Mouse (Mus musculus): ENCODE data around the gene Lmod3. TPM values are rescaled to one million over a fixed set of nuclear protein-coding genes. Genes with fewer than 3 reads are reported as not detected.

Gene Lmod3
- polyA plus RNA-seq, 1 experiment from 2014 or later: 14.3 TPM

DNA sequence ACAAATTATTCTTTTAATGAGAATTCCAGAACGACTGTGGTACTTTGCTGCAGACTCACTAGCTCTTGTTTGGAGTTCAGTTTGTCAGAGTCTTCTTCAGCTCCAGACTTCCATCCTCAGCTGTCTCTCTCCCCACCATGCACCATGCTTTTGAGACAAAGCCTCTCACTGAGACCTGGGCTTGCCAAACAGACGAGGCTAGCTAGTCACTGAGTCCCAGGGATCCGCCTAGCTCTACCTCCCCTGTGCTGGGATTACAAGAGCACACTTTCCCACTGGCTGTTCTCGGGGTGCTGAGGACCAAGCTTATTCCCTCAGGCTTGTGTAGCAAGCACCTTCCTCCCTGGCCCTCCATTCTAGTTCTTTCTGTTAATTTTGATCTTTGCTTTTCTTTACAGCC lies 29.0 kb downstream of the Lmod3 start:
- Histone ChIP-seq H3K4me2 (peak overlapping the region; percentile 49), H3K4me3 (no peak overlapping the region), H3K9ac (0 out of 2 replicates have a peak overlapping the region, but pooled peaks have one; percentile 54), H3K27ac (replicated peaks) (peak overlapping the region; percentile 83), H3K36me3 (peaks cover 29% of the 10 kb centered on the region), H3K4me1 (peaks cover 52% of the 10 kb centered on the region), H3K27me3 (replicated peaks) (no peaks in the 10 kb centered on the region), H3K9me3 (no peaks in the 10 kb centered on the region)
- 72% methylated on average over 4 of the region's 4 CpGs for WGBS
- ATAC-seq (ENCODE audit: extremely low read depth, insufficient number of reproducible peaks, low FRiP score, low TSS enrichment): no peak

DNA sequence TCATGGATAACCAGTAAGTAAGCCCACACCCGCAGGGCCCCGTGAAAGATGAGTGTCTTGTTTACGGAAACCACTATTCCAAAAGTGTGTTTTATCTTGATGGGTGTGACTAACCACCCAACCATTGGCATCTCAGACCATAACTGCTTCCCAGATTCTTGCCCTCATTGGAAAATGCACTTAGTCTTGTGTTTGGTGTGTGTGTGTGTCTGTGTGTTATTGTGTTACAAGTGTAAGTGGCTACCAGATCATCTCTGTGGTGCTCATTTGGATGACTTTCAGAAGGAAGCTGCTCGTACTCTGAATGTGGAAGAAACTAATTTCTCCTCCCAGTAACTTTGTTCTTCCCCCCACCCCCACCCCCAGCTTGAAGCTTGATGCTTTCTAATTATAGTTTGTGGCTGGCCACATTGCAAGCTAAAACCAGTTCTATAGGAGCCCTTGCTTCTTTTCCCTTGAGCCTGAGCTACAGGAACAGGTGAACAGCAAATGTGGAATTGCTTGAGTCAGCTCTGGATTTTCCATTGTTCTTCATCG lies 29.6 kb downstream of the Lmod3 start:
- H3K27ac ChIP-seq (replicated peaks): peak overlapping the region; percentile 83
- peak overlapping the region; percentile 42; the same call in 1 of the 2 replicates for H3K9ac ChIP-seq
- no peak for ATAC-seq (ENCODE audit: extremely low read depth, insufficient number of reproducible peaks, low FRiP score, low TSS enrichment)
- no peaks in the 10 kb centered on the region for H3K27me3 ChIP-seq (replicated peaks)
- 35% methylated on average over 5 of the region's 5 CpGs for WGBS
- peaks cover 52% of the 10 kb centered on the region for H3K4me1 ChIP-seq
- no peak overlapping the region for H3K4me3 ChIP-seq
- peaks cover 27% of the 10 kb centered on the region for H3K36me3 ChIP-seq
- H3K9me3 ChIP-seq: no peaks in the 10 kb centered on the region
- peak overlapping the region; percentile 49 for H3K4me2 ChIP-seq

DNA sequence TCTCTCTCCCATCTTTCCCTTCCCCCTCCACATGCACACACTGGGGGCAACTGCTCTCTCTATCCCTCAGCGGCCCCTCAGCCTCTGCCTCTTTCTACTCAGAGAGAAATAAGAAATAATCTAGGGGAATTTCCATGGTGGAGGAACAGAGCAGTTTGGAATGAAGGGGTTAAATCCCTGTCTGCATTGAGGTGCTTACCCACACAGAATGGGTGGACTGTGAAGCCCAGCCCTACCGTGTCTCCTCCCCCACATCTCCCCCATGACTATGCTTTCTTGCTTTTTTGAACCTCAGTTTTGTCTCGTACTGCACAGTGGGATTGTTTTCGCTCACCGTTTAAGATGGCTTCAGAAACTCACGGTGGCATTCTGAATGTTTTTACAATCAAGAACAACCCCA lies 30.2 kb downstream of the Lmod3 start:
- Histone ChIP-seq H3K4me3 (no peak overlapping the region), H3K27me3 (replicated peaks) (no peaks in the 10 kb centered on the region), H3K36me3 (peaks cover 22% of the 10 kb centered on the region), H3K9me3 (no peaks in the 10 kb centered on the region), H3K4me2 (peak overlapping the region; percentile 24; the same call in 1 of the 2 replicates), H3K9ac (peak overlapping the region; percentile 54), H3K4me1 (peaks cover 52% of the 10 kb centered on the region), H3K27ac (replicated peaks) (peak overlapping the region; percentile 83)
- WGBS: 51% methylated on average over 6 of the region's 6 CpGs
- ATAC-seq (ENCODE audit: extremely low read depth, insufficient number of reproducible peaks, low FRiP score, low TSS enrichment): no peak

DNA sequence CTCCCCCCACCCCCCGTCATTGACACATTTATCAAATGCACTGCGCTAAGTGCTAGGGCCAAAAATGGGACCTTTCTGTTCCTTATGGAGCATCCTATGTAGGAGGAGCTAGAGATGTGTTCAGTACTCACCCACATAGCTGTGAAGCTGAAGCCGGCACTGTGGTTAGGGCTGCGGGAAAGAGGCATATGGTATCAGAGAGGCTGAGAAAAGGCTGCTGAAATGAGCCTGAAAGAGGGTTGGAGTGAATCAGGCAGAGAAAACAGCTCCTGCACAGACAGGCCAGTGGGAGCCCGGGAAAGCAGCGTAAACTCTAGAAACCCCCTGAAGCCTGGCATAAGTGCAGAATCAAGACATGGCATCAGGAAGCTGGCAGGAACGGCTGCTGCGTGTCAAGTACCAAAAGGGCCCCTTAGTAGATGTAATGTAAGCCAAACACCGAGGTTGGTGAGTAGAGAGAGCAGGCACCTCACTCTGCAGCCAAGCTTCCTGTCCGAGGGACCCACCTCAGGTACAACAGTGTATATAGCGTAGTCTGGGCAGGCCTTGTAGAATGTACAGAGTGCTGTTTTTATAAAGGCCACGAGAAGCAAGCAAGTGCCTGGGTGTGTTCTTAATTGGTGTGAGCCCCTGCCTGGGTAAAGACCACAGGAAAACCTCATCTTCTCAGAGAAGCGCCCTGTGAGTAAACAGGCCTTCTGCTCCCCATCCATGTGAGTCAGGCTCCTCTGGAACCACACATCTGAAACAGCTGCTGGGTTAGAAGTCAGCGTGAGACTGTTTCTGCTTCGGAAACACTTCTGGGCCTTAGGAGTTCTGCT lies 31.1 kb downstream of the Lmod3 start:
- Histone ChIP-seq H3K9me3 (no peaks in the 10 kb centered on the region), H3K4me3 (no peak overlapping the region), H3K36me3 (peaks cover 15% of the 10 kb centered on the region), H3K4me1 (peaks cover 51% of the 10 kb centered on the region), H3K4me2 (no peak overlapping the region), H3K27ac (replicated peaks) (peak overlapping the region; percentile 83), H3K9ac (peak overlapping the region; percentile 54), H3K27me3 (replicated peaks) (no peaks in the 10 kb centered on the region)
- WGBS: 59% methylated on average over 15 of the region's 15 CpGs
- no peak for ATAC-seq (ENCODE audit: extremely low read depth, insufficient number of reproducible peaks, low FRiP score, low TSS enrichment)

DNA sequence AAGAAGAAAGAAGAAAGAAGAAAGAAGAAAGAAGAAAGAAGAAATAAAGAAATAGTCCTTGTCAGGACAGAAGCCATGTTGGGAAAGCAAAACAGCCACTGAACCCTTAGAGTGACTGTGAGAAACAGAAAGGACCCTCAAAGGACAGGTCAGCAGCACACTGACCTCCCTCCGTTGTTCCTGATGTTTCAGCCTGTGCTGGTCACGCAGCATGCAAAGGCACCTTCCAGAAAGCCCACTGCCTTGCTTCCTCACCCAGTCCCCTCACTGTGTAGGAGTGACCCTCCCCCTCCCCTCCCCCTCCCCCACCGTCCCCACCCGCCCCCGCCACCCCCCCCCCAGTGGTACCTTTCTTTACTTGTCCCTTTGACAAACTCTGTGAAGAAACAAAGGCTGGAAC lies 31.9 kb downstream of the Lmod3 start:
- 71% methylated on average over 2 of the region's 5 CpGs for WGBS
- Histone ChIP-seq H3K4me2 (no peak overlapping the region), H3K36me3 (peaks cover 15% of the 10 kb centered on the region), H3K27me3 (replicated peaks) (no peaks in the 10 kb centered on the region), H3K27ac (replicated peaks) (no peak overlapping the region), H3K4me3 (no peak overlapping the region), H3K9ac (no peak overlapping the region), H3K9me3 (no peaks in the 10 kb centered on the region), H3K4me1 (peaks cover 51% of the 10 kb centered on the region)
- ATAC-seq (ENCODE audit: extremely low read depth, insufficient number of reproducible peaks, low FRiP score, low TSS enrichment): no peak

DNA sequence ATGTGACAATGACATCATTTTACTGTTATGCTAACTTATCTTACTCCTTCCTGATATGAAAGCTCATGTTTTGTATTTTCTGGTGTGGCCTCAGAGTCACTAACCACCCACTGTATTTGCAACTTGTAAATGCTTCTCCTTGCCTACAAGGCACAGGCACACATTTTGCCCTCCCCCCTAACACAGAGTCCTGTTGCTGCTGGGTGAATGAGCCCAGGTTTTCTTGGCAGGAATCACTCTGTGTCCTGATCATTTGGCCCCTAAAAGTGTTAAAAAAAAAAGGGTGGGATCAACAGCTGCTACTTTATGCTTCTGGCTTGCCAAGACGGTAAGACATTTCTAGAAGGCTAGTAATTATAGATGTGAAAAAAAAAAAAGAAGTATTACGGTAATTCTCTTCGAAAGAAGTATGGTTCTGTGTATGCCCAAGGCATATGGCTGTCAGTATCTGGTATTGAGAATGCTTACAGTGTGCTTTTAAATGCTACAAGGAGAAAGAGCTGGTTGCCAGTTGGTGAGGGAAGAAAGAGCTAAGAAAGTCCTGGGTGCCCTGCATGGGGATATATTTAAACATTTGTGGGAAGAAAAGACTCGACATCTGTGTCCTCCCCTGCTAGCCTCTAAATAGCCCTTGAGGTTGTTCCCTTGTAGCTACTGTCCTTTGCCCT lies 36.3 kb downstream of the Lmod3 start:
- WGBS: 73% methylated on average over 4 of the region's 4 CpGs
- peak overlapping the region; percentile 39; the same call in 1 of the 2 replicates for H3K27ac ChIP-seq (replicated peaks)

DNA sequence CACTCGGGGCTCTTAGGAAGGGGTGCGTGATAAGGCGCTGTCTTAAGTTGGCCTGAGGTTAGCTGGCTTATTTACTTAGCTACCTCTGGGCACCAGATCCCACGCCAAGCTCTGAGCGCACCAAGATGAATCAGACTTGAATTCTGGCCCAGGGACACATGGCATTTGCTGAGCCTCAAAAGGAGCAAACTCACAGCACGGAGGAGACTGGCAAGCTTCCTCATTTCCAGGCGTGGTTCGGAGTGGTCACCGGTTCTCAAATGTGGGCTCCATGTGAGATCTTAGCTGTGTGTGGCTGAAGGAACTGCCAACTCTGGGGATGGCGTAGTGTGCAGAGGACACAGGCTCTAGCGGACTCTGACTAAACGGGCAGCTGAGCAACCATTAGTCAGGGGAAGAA lies 40.6 kb downstream of the Lmod3 start:
- no peaks in the 10 kb centered on the region for H3K27me3 ChIP-seq (replicated peaks)
- H3K4me1 ChIP-seq: peaks cover 60% of the 10 kb centered on the region
- peaks cover 18% of the 10 kb centered on the region for H3K36me3 ChIP-seq
- peak overlapping the region; percentile 89 for H3K4me2 ChIP-seq
- H3K9me3 ChIP-seq: no peaks in the 10 kb centered on the region; the same call in 1 of the 2 replicates
- H3K9ac ChIP-seq: peak overlapping the region; percentile 91
- peak overlapping the region; percentile 82 for H3K4me3 ChIP-seq
- peak overlapping the region; percentile 21 for H3K27ac ChIP-seq (replicated peaks)
- ATAC-seq (ENCODE audit: extremely low read depth, insufficient number of reproducible peaks, low FRiP score, low TSS enrichment): no peak
- 57% methylated on average over 12 of the region's 12 CpGs for WGBS

More for the DNA sequence above, 36.3 kb downstream of the Lmod3 start:
- Histone ChIP-seq H3K36me3 (peaks cover 23% of the 10 kb centered on the region), H3K4me2 (no peak overlapping the region), H3K9me3 (no peaks in the 10 kb centered on the region; the same call in 1 of the 2 replicates), H3K27me3 (replicated peaks) (no peaks in the 10 kb centered on the region), H3K9ac (no peak overlapping the region; the same call in 1 of the 2 replicates), H3K4me1 (peaks cover 48% of the 10 kb centered on the region), H3K4me3 (no peak overlapping the region)
- ATAC-seq (ENCODE audit: extremely low read depth, insufficient number of reproducible peaks, low FRiP score, low TSS enrichment): no peak

DNA sequence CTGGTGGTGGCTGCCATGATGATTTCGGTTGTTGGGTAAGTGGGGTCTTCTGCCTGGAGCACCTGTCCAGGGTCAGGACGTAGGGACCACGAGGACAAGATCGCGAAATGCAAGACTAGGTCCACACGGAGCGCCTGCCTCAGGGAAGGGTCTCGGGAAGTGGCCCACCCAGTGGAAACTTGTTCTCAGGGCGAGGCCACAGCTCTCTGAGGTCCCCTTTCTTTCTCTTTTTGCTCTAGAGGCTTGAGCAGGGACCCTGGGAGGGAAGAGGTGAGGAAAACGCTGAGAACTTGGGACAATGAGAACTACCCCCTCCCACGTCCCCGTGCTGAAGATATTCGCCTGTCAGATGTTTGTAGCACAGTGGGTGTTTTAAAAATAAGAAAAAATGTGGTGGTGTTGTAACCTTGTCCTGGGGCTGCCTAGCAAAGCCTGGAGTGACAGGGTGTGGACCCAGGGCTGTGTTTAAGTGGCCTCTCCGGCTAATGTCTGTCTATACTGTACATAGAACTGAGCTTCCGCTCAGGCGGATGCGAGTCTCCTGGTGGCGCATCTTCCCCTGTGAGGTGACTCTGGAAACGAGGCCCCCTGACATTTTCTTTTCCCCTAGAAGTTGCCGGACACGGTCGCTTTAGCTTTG lies 41.5 kb downstream of the Lmod3 start:
- Histone ChIP-seq H3K4me1 (peaks cover 54% of the 10 kb centered on the region), H3K27ac (replicated peaks) (peak overlapping the region; percentile 77), H3K27me3 (replicated peaks) (no peaks in the 10 kb centered on the region), H3K4me3 (peak overlapping the region; percentile 82), H3K36me3 (peaks cover 18% of the 10 kb centered on the region), H3K9me3 (no peaks in the 10 kb centered on the region; the same call in 1 of the 2 replicates), H3K4me2 (peak overlapping the region; percentile 89), H3K9ac (peak overlapping the region; percentile 91)
- ATAC-seq (ENCODE audit: extremely low read depth, insufficient number of reproducible peaks, low FRiP score, low TSS enrichment): 0 out of 2 replicates have a peak, but pooled peaks have one; percentile 58
- WGBS: 1% methylated on average over 22 of the region's 22 CpGs

DNA sequence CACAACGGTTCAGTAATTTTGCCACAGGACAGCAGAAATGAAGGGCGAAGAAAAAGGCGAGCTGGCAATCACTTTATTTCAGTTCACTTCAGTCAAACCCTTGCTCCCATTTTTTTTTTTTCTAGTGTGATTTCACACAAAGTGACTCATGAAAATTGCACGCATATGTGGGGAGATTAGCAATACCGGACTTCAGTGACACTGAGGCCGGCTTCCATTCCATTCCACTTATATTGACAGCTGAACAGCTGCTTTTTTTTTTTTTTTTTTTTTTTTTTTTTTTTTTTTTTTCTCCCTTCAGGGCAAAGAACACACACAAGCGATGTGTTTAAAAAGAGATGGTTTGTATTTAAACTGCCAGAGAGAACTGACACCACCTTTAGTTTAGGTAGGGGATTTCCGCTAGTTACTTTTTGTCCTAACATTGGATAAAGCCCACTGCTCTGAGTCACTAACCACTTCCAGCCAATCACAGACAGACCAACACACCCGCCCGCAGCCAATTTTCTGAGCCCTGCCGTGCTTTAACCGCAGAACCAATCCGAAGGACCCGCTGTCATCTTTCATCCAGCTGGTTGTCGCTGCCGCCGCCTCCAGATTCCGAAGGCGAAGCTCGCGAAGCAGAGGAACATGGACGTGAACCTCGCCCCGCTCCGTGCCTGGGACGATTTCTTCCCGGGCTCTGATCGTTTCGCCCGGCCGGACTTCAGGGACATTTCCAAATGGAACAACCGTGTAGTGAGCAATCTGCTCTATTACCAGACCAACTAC lies 42.2 kb downstream of the Lmod3 start, which contains the start of gene Arl6ip5:
TSS of gene Arl6ip5 (plus strand) at position 499 of the 771 bp plus-strand sequence.
- H3K9me3 ChIP-seq: no peaks in the 10 kb centered on the region; the same call in 1 of the 2 replicates
- no peak for ATAC-seq (ENCODE audit: extremely low read depth, insufficient number of reproducible peaks, low FRiP score, low TSS enrichment)
- H3K27me3 ChIP-seq (replicated peaks): no peaks in the 10 kb centered on the region
- peak within 1 kb of the TSS; percentile 82 for H3K4me3 ChIP-seq
- peak within 1 kb of the TSS; percentile 89 for H3K4me2 ChIP-seq
- WGBS: 8% methylated on average over 32 of the region's 32 CpGs
- peaks cover 15% of the 10 kb centered on the region for H3K36me3 ChIP-seq
- H3K27ac ChIP-seq (replicated peaks): peak within 1 kb of the TSS; percentile 77
- H3K9ac ChIP-seq: peak within 1 kb of the TSS; percentile 91
- H3K4me1 ChIP-seq: peaks cover 48% of the 10 kb centered on the region

DNA sequence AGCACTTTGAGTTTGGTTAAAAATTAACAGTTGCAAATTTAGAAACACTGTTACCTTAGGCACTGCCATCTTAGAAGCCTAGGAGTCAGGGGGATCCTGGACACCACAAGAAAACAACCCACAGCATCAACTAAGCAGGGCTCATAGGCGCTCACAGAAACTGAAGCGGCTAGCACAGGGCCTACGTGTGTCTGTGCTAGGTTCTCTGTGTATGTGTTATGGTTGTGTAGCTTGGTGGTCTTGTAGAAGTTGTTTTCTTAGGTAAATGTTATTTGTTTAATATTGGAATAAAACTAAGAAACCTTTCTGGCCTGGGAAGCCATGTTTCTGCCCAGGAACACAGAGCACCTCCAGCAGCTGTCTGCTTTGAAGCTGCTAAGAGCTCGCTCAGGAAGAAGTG lies 42.8 kb downstream of the Lmod3 start:
- H3K9me3 ChIP-seq: no peaks in the 10 kb centered on the region; the same call in 1 of the 2 replicates
- H3K27me3 ChIP-seq (replicated peaks): no peaks in the 10 kb centered on the region
- peak overlapping the region; percentile 89; the same call in 1 of the 2 replicates for H3K4me2 ChIP-seq
- no peak overlapping the region for H3K9ac ChIP-seq
- ATAC-seq (ENCODE audit: extremely low read depth, insufficient number of reproducible peaks, low FRiP score, low TSS enrichment): no peak
- H3K36me3 ChIP-seq: peaks cover 9% of the 10 kb centered on the region
- WGBS: 85% methylated on average over 4 of the region's 4 CpGs
- no peak overlapping the region; the same call in 1 of the 2 replicates for H3K27ac ChIP-seq (replicated peaks)
- H3K4me3 ChIP-seq: no peak overlapping the region
- H3K4me1 ChIP-seq: peaks cover 48% of the 10 kb centered on the region
